ENCODE assay signal across 20 mouse cellular contexts in the genomic region with DNA sequence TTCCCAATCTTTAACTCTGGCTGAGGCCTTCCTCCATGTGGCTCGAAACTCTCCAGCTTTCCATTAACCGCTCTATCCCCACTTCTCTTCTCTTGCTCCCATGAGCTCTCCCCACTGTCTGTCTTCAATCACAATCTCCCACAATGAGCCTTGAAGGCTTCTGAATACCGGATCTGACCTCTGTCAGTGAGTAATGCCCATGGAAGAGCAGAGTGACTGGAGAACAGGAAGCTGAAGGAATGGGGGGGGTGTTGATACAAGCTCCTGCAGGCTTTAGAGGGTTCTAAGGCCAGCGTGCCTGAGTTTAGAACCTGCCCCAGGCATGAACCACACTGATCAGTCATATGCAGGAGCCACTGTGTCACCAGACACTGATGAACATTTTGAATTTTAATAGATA.
DNase-seq lines count a peak whose midpoint lies in the region; TF ChIP-seq lines count a peak whose summit lies in the region.
"Had no signal": no experiment of that assay in that cellular context is flagged by ENCODE, and none has a peak within 500 bp of the region (broad histone marks: within the 10 kb centered on the region; RNA-seq: fewer than 3 reads in every experiment).

No protein-coding gene starts in this region.

- peak; percentile 5 for DNase-seq in embryo, embryonic 10 days (ENCODE audit: low spot score)
- no peak for DNase-seq in embryo, embryonic 9.5 days (ENCODE audit: extremely low spot score)
- peak; percentile 58 for DNase-seq in 3T3-L1 (ENCODE audit: low read depth, low spot score)
- peak; percentile 8 for DNase-seq in embryo, embryonic 10.5 days (ENCODE audit: low spot score)
- DNase-seq in spleen, postnatal 36 days (ENCODE audit: low spot score in 2 of 2): no peak
- no peak for DNase-seq in kidney, postnatal 25 days
- DNase-seq: adrenal gland, adult 8-10 months; adrenal gland, postnatal 14 days; adrenal gland, postnatal 36 days; cerebellum, adult 18-20 months; cerebellum, adult 8-10 months; cerebellum, adult 9-11 months; cerebellum, postnatal 14 days; cerebellum, postnatal 36 days had no signal

- H3K27ac ChIP-seq in embryonic fibroblast, embryonic 13.5 days (ENCODE audit: insufficient read depth, low read length): peak overlapping the region; percentile 44; the same call in 1 of the 2 replicates
- H3K27ac ChIP-seq: embryonic facial prominence, embryonic 13.5 days; embryonic facial prominence, embryonic 15.5 days; forebrain, embryonic 10.5 days; forebrain, embryonic 12.5 days had no signal

- TF ChIP-seq CTCF in embryonic fibroblast, embryonic 13.5 days (IDR thresholded peaks at IDR 0.05; ENCODE audit: borderline replicate concordance, insufficient read depth, low read length): no peak

- peaks cover 2% of the 10 kb centered on the region; the same call in 1 of the 2 replicates for H3K4me1 ChIP-seq in embryonic fibroblast, embryonic 13.5 days (ENCODE audit: control insufficient read depth, insufficient read depth, low read length)

- no peak for TF ChIP-seq POLR2A in embryonic fibroblast, embryonic 13.5 days (IDR thresholded peaks at IDR 0.05; ENCODE audit: low read depth, low read length)

- no peak overlapping the region for H3K4me3 ChIP-seq in embryonic fibroblast, embryonic 13.5 days (ENCODE audit: insufficient read depth, low read length)
- H3K4me3 ChIP-seq: embryonic facial prominence, embryonic 13.5 days; embryonic facial prominence, embryonic 15.5 days; erythroblast, embryonic 14.5 days; forebrain, embryonic 10.5 days; forebrain, embryonic 12.5 days had no signal

Comparison
In these comparisons a context has a peak if more than half of its experiments do, and no peak if none do; other contexts are left out.
1. DNase-seq: peak in embryo, embryonic 10 days (single experiment), 3T3-L1 (single experiment) and embryo, embryonic 10.5 days (single experiment); none in embryo, embryonic 9.5 days (single experiment), spleen, postnatal 36 days (0 of 2) and kidney, postnatal 25 days (0 of 2).